Mouse (Mus musculus) liver, adult 2 months (tissue): ENCODE data around the gene Gm10912.

Experiments used
- CTCF ChIP-seq: fragments of 200-500 bp; IDR thresholded peaks from 2 replicates; pipeline ENCODE4 v1.5.1; 2011; ENCODE audit warnings: low read depth, low read length, control low read depth
- POLR2A ChIP-seq: fragments of 200-500 bp; IDR thresholded peaks from 2 replicates; pipeline ENCODE4 v1.6.1; 2011; ENCODE audit warnings: low read length, control low read depth; ENCODE audit not compliant: insufficient read depth; ENCODE audit errors: extremely low read depth

DNA sequence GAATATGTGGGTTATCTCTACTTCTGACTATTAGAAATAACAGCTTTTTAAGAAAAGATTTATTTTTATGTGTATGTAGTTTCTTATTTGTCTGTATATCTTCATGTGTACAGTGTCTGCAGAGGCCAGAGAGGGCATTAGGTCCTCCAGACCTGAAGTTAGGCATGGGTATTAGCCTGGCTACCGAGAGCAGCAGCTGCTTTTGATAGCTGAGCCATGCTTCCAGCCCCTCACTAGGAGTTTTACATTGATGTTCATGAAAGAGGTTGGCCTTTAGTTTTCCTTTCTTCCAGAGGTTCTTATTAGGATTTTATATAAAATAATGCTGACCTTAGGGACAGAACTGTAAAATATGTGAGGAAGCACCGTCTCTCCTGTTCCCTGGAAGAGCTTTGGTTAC, 27.4 kb upstream of the Gm10912 start:
- TF ChIP-seq POLR2A (no peak), CTCF (no peak)
